Mouse (Mus musculus) right cerebral cortex, postnatal 10 days (tissue): ENCODE results near the gene Cbx5.

Source experiments
- DNase-seq, 2 experiments: peaks; one replicate each; pipeline ENCODE4 v3.0.0; 2021; ENCODE audit warnings: low spot score in 2 of 2

Gene Cbx5

DNA sequence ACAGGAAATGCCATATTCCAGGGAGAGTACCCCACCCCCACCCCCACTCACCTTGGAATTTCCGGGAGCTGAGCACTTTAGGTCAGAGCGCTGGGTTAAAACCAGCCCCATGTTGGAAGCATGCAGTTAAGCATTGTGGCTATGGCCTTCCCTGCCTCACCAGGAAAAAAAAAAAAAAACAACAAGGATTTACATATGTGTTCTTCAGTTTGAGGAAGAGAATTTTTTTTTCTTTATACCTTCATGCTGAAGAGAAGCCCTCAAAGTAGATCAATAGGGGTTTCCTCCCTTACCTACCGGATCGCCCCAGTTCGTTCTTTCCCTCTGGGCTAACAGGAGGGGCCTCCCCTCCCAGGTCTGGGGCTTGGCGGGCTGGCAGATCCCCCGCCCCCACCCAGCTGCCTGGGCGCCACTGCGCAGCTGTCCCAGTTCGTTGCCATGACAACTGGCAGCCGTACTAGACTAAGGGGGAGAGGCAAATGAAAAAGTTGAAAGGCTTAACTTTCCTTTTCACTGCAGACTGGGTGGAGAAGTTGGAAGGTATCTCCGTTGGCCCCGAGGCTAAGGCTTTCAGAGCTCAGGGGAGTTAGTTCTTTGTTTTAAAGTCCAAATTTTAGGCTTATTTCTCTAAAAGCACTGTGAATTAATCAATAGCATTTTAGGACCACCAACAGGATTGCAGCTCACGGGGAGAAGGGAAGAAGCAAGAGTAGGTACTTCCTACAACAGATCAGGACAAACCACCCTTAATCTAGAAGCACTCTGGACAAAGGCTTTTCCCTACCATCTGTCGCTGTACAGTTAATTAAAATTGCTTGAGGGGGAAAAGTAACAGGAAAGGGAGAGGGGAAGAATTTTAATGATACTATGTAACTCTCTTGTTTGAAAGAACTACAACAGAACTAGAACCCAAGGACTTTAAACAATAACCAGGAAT is 24.4 kb downstream of the Cbx5 start:
- peak; percentile 94 to 95 for DNase-seq

GRCm38 (mm10) chr15:103214149-103214548 is 25.5 kb downstream of the Cbx5 start:
- peak; percentile 30 to 41 for DNase-seq

GRCm38 (mm10) chr15:103205156-103205555 is 34.5 kb downstream of the Cbx5 start:
- DNase-seq, result no peak

- DNase-seq, result no peak
Measured at GRCm38 (mm10) chr15:103202088-103202793, 37.4 kb downstream of the Cbx5 start.

- DNase-seq, result no peak
Measured at GRCm38 (mm10) chr15:103197785-103198184, 41.8 kb downstream of the Cbx5 start.

DNA sequence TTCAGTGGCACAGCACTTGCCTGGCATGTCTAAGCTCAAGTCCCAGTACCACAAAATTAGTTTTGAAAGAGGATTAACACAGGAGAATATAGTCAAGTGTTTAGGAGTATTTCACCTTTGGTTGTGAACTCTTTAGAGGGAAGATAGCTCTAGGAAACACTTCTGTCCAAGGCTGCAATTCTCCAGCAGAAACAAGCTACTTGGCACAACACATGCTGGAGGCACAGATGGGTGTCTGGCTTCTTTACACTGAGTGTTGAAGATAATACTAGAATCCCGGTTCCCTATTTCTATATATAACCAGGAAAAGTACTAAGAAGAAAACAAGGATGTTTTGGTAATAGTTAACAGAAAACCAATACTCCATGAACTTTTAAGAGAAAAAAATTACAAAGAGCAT is 42.8 kb downstream of the Cbx5 start:
- no peak for DNase-seq

- no peak for DNase-seq
Measured at GRCm38 (mm10) chr15:103193606-103194005, 46.0 kb downstream of the Cbx5 start.

- peak in 1 of 2 experiments; percentile 72 for DNase-seq
Measured at GRCm38 (mm10) chr15:103190531-103191462, 48.8 kb downstream of the Cbx5 start.

GRCm38 (mm10) chr15:103190083-103190482 is 49.5 kb downstream of the Cbx5 start:
- DNase-seq, result no peak

DNA sequence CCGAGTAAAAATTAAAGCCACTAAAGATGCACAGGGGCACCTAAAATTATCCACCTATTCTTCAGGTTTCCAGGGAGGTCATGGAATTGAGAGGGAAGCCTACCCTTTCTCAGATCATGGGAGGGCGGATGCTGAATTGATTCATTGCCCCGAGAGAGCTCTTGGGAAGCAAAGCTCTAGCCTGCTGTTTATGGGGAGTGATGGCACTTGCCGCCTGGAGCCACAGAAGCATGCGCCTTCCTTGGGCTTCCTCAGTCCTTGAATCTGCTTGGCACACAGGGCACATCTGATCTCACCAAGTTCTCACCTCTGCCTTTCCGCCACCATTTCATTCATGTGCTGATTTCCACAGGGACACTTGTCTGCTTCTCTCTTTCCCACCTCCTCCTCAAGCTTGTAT is 51.8 kb downstream of the Cbx5 start:
- no peak for DNase-seq

GRCm38 (mm10) chr15:103185462-103186198 is 54.0 kb downstream of the Cbx5 start:
- DNase-seq, result peak; percentile 78 to 81

DNA sequence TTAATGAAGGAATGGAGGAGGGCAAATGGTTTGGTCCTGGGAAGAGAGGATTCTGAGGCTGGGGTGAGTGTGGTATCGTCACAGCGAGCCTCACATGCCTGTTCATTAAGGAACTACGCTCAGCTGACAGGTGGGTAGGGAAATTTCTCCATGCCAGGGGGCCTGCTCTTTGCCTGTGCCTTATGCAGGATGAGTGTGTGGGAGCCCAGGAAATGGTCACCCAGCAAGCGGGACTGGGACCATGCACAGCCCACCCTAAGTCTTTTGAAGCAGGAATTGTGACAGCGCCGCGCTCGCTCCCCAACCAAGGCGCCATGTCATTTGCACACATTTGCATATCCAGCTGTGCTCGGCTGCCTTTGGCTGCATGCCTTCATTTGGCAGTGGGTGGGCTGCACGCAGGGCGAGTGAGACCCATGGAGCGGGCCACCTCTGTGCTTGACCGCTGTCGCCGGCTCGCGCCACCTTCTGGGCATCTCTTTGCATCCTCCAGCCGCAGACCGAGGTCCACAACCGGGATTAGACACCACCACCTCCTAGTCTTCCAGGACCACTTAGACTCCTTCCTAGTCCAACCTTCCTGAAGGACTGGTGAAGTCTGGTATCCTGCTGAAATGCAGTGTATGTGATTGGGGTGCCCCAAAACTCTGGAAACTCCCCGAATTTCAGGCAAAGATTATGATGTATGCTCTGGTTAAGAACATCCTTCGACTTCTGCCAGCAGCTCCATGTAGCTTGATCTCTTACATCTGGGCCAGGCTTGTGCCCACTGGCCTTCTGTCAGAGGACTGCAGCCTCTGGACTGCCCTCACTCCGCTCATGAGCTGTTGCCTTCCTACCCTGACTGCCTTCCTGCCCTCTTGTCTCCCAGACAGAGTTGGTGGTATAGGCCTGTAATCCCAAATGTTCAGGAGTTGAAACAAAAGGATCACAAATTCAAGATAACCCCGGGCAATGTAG is 55.7 kb downstream of the Cbx5 start:
- peak; percentile 65 to 69 for DNase-seq

- peak; percentile 78 to 83 for DNase-seq
Measured at GRCm38 (mm10) chr15:103183135-103183534, 56.5 kb downstream of the Cbx5 start.

DNA sequence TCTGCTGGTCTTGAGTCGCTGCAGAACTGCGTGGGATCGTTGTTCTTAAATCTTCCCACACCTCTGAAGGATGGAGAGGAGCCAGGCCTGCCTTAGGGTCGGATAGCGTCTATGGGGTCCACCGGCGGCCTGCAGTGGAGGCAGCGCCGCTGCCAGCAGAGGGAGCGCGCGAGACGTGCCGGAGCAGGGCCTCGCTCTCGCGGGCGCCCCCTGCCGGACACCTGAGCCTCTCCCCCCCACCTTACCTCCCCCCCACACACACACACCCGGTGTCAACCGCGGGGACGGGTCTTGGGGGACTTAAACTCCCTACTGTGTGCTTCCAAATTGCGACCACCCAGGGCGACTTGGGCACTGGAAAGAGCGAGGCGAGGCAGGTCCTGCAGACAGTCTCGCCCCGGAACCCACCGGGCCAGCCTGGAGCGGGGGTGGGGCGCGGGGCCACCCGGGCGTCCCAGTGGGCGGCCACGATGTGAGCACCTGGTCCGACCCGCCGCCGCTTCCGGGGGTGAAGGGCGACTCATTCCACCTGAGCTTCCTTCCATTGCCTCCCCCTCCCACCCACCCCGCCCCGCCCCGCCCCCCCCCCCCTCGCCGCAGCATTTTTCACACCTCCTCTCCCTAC is 57.3 kb downstream of the Cbx5 start:
- peak; percentile 66 to 80 for DNase-seq

DNA sequence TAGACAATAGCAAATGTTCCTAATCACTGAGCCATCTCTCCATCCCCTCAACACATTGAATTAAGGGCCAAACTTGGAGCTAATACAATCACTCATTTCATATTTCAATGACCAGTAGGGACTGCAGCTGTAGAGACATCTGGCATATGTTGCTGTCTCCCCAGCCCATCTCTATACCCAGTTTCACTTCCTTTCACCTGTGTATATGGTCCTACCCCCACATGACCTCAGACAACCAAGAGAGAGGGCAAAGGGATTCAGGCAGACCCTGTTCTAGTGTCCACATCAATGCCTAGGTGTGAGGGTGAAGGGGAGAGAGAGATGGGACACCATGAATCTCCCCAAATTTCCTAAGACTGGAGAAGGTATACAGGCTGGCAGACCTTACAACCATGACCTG is 59.2 kb downstream of the Cbx5 start:
- DNase-seq, result no peak

GRCm38 (mm10) chr15:103178767-103179166 is 60.8 kb downstream of the Cbx5 start:
- no peak for DNase-seq

- DNase-seq, result no peak
Measured at GRCm38 (mm10) chr15:103178137-103178536, 61.5 kb downstream of the Cbx5 start.

- DNase-seq, result no peak
Measured at GRCm38 (mm10) chr15:103177611-103178041, 62.0 kb downstream of the Cbx5 start.

- DNase-seq, result peak; percentile 91 to 93
Measured at GRCm38 (mm10) chr15:103176874-103177421, 62.7 kb downstream of the Cbx5 start.
